ENCODE assay signal across 15 mouse cellular contexts in the genomic region with DNA sequence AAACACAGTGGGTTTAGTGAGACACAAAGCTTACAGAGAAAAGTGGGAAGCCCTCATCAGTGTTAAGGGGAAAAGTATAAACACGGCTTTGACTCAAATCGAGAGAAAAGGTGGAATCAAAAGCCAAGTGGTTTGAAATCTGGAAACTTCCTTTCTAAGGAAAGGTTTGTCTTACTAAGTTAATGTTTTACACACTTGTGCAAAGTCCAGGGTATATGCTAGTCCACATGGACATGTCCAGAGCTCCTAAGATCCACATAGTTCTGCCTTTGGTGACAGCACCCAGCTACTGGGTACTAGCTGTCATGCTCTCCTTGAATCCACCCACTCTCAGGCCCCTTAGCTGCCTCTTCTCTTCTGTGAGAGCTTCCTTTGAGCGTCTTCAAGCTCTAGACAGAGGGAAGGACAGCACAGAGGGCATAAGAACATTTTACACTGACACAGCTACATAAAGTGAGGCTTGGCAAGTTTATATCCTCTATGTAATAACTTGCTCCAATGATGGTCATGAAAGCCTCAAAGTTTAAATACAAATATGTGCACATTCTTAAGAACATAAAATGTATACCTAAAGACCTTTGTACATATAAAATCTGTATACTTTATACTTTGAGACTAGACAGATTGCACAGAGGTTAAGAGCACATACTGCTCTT. TPM values are rescaled to one million over a fixed set of nuclear protein-coding genes. Genes with fewer than 3 reads are reported as not detected.
DNase-seq lines count a peak whose midpoint lies in the region; ATAC-seq and TF ChIP-seq lines count a peak whose summit lies in the region.
"Had no signal": no experiment of that assay in that cellular context is flagged by ENCODE, and none has a peak within 500 bp of the region (broad histone marks: within the 10 kb centered on the region; RNA-seq: fewer than 3 reads in every experiment).

No protein-coding gene starts in this region.

- DNase-seq in kidney, adult 11 months: peak; percentile 38
- no peak for DNase-seq in kidney, postnatal 0 days (ENCODE audit: low spot score)
- DNase-seq in stomach, postnatal 0 days (ENCODE audit: low spot score): peak; percentile 23
- no peak for DNase-seq in spleen, postnatal 4 days (ENCODE audit: low spot score in 2 of 2)
- no peak for DNase-seq in MN1 (ENCODE audit: low spot score)
- DNase-seq: forebrain, postnatal 0 days; thymus, postnatal 4 days had no signal

- TF ChIP-seq EP300 in stomach, postnatal 0 days (optimal IDR thresholded peaks at IDR 0.05): no peak

- H3K4me3 ChIP-seq in kidney, embryonic 14.5 days (ENCODE audit: low read length): no peak overlapping the region
- H3K4me3 ChIP-seq in intestine, postnatal 0 days (ENCODE audit: low read depth, low read length): no peak overlapping the region
- no peak overlapping the region for H3K4me3 ChIP-seq in kidney, postnatal 0 days (replicated peaks; ENCODE audit: low read depth, low read length)
- H3K4me3 ChIP-seq in stomach, postnatal 0 days (ENCODE audit: low read depth, low read length): no peak overlapping the region
- H3K4me3 ChIP-seq: layer of hippocampus, adult 2 months; limb, embryonic 12.5 days; midbrain, embryonic 12.5 days had no signal

- 77% methylated on average over 3 of the region's 3 CpGs for WGBS in kidney, embryonic 14.5 days
- 19% methylated on average over 3 of the region's 3 CpGs for WGBS in intestine, postnatal 0 days
- WGBS in kidney, postnatal 0 days: 66% methylated on average over 3 of the region's 3 CpGs
- 34% methylated on average over 3 of the region's 3 CpGs for WGBS in stomach, postnatal 0 days

- no peak overlapping the region for H3K27ac ChIP-seq in kidney, embryonic 14.5 days (ENCODE audit: low read depth, low read length)
- peak overlapping the region; percentile 75 for H3K27ac ChIP-seq in intestine, postnatal 0 days (ENCODE audit: low read depth, low read length)
- H3K27ac ChIP-seq in kidney, postnatal 0 days: no peak overlapping the region
- H3K27ac ChIP-seq in stomach, postnatal 0 days (replicated peaks): peak overlapping the region; percentile 81
- H3K27ac ChIP-seq: hindbrain, postnatal 0 days; layer of hippocampus, adult 2 months; limb, embryonic 12.5 days; midbrain, embryonic 12.5 days had no signal

- no peaks in the 10 kb centered on the region for H3K4me1 ChIP-seq in kidney, embryonic 14.5 days (ENCODE audit: control insufficient read depth, insufficient read depth, low read length)
- H3K4me1 ChIP-seq in intestine, postnatal 0 days (replicated peaks; ENCODE audit: control insufficient read depth, insufficient read depth, low read length): 0 out of 2 replicates have a peak, but pooled peaks cover 3% of the 10 kb centered on the region
- H3K4me1 ChIP-seq in kidney, postnatal 0 days (replicated peaks; ENCODE audit: insufficient read depth, low read length): no peaks in the 10 kb centered on the region
- no peaks in the 10 kb centered on the region for H3K4me1 ChIP-seq in stomach, postnatal 0 days (replicated peaks; ENCODE audit: control insufficient read depth, insufficient read depth)
- H3K4me1 ChIP-seq: limb, embryonic 12.5 days; midbrain, embryonic 12.5 days had no signal

- no peak for TF ChIP-seq CTCF in intestine, postnatal 0 days (IDR thresholded peaks at IDR 0.05; ENCODE audit: low read depth)
- no peak for TF ChIP-seq CTCF in kidney, postnatal 0 days (IDR thresholded peaks at IDR 0.05; ENCODE audit: low read depth)
- no peak for TF ChIP-seq CTCF in stomach, postnatal 0 days (IDR thresholded peaks at IDR 0.05; ENCODE audit: low read depth)

- H3K4me2 ChIP-seq in kidney, embryonic 14.5 days (replicated peaks; ENCODE audit: low read depth, low read length): no peak overlapping the region
- peak overlapping the region; percentile 48 for H3K4me2 ChIP-seq in intestine, postnatal 0 days (replicated peaks; ENCODE audit: low read depth)
- no peak overlapping the region for H3K4me2 ChIP-seq in kidney, postnatal 0 days (ENCODE audit: low read length)
- H3K4me2 ChIP-seq in stomach, postnatal 0 days (replicated peaks; ENCODE audit: low read depth): no peak overlapping the region
- H3K4me2 ChIP-seq: limb, embryonic 12.5 days; lung, embryonic 14.5 days; midbrain, embryonic 12.5 days had no signal

- no peak overlapping the region for H3K9ac ChIP-seq in kidney, embryonic 14.5 days (ENCODE audit: low read depth, low read length)
- no peak overlapping the region for H3K9ac ChIP-seq in intestine, postnatal 0 days (ENCODE audit: low read depth, low read length)
- H3K9ac ChIP-seq in kidney, postnatal 0 days (ENCODE audit: low read depth, low read length): no peak overlapping the region
- no peak overlapping the region for H3K9ac ChIP-seq in stomach, postnatal 0 days (ENCODE audit: low read length)
- H3K9ac ChIP-seq: forebrain, postnatal 0 days; limb, embryonic 12.5 days; lung, embryonic 14.5 days; midbrain, embryonic 12.5 days had no signal

- H3K36me3 ChIP-seq in kidney, embryonic 14.5 days (ENCODE audit: control insufficient read depth, insufficient read depth, low read length): no peaks in the 10 kb centered on the region
- H3K36me3 ChIP-seq in intestine, postnatal 0 days (ENCODE audit: control insufficient read depth, insufficient read depth): no peaks in the 10 kb centered on the region
- H3K36me3 ChIP-seq in kidney, postnatal 0 days (ENCODE audit: insufficient read depth, low read length): no peaks in the 10 kb centered on the region
- H3K36me3 ChIP-seq in stomach, postnatal 0 days (ENCODE audit: control insufficient read depth, insufficient read depth, low read length): no peaks in the 10 kb centered on the region
- H3K36me3 ChIP-seq: limb, embryonic 12.5 days; midbrain, embryonic 12.5 days had no signal

- H3K27me3 ChIP-seq in kidney, embryonic 14.5 days (ENCODE audit: control insufficient read depth, insufficient read depth, low read length): no peaks in the 10 kb centered on the region
- H3K27me3 ChIP-seq in intestine, postnatal 0 days (replicated peaks; ENCODE audit: control insufficient read depth, insufficient read depth, low read length): no peaks in the 10 kb centered on the region
- no peaks in the 10 kb centered on the region for H3K27me3 ChIP-seq in kidney, postnatal 0 days (ENCODE audit: insufficient read depth, low read length)
- H3K27me3 ChIP-seq in stomach, postnatal 0 days (ENCODE audit: control insufficient read depth, insufficient read depth, low read length): no peaks in the 10 kb centered on the region
- H3K27me3 ChIP-seq: limb, embryonic 12.5 days; midbrain, embryonic 12.5 days; Patski had no signal

- no peaks in the 10 kb centered on the region for H3K9me3 ChIP-seq in kidney, embryonic 14.5 days (ENCODE audit: control insufficient read depth, low read length)
- H3K9me3 ChIP-seq in intestine, postnatal 0 days (ENCODE audit: control insufficient read depth): no peaks in the 10 kb centered on the region
- no peaks in the 10 kb centered on the region for H3K9me3 ChIP-seq in kidney, postnatal 0 days (replicated peaks; ENCODE audit: low read length)
- H3K9me3 ChIP-seq in stomach, postnatal 0 days (ENCODE audit: control insufficient read depth, low read length): no peaks in the 10 kb centered on the region
- H3K9me3 ChIP-seq: limb, embryonic 12.5 days; midbrain, embryonic 12.5 days had no signal

- ATAC-seq in kidney, embryonic 14.5 days (ENCODE audit: low FRiP score, low TSS enrichment): no peak
- peak; percentile 95 for ATAC-seq in intestine, postnatal 0 days
- ATAC-seq in kidney, postnatal 0 days (replicated peaks; ENCODE audit: low FRiP score, low read depth): peak; percentile 85
- ATAC-seq in stomach, postnatal 0 days (ENCODE audit: low FRiP score, low TSS enrichment): peak; percentile 68

RNA-seq across cellular contexts. Expression of a gene that starts 52.2 kb away (rescaled TPM):
- 0.17 and 1.7 TPM in 2 replicates for polyA plus RNA-seq in kidney, embryonic 14.5 days (2014; fragmentation: Nextera tagmentation; extraction: Ambion mirVana)
- polyA plus RNA-seq in intestine, postnatal 0 days (2015; fragmentation: Nextera tagmentation; extraction: Ambion mirVana): 20.2 and 21.0 TPM in 2 replicates
- polyA plus RNA-seq in kidney, postnatal 0 days (2015; fragmentation: Nextera tagmentation; extraction: Ambion mirVana): 4.3 and 4.9 TPM in 2 replicates
- polyA plus RNA-seq in stomach, postnatal 0 days (2015; fragmentation: Nextera tagmentation; extraction: Ambion mirVana): 52.7 and 55.9 TPM in 2 replicates

Comparison
In these comparisons a context has a peak if more than half of its experiments do, and no peak if none do; other contexts are left out.
1. DNase-seq: peak in kidney, adult 11 months (single experiment) and stomach, postnatal 0 days (single experiment); none in kidney, postnatal 0 days (single experiment), spleen, postnatal 4 days (0 of 2) and MN1 (single experiment).
2. H3K27ac ChIP-seq: peak in intestine, postnatal 0 days (single experiment) and stomach, postnatal 0 days (single experiment); none in kidney, embryonic 14.5 days (single experiment) and kidney, postnatal 0 days (single experiment).